Mouse (Mus musculus) ES-E14 (cell line): ENCODE measurements around the gene Irx6. TPM values are rescaled to one million over a fixed set of nuclear protein-coding genes. Genes with fewer than 3 reads are reported as not detected.

Source experiments
- DNase-seq: peaks from one replicate; pipeline ENCODE4 v3.0.0-alpha.2; 2013; ENCODE audit warnings: low read depth, low spot score
- H3K27ac ChIP-seq: 2 replicates; pipeline ENCODE4 v1.5.1; 2012; ENCODE audit warnings: low read depth, mild to moderate bottlenecking, low read length, moderate library complexity, mixed read lengths; ENCODE audit not compliant: poor library complexity, insufficient read depth, severe bottlenecking
- H3K36me3 ChIP-seq: 2 replicates; pipeline ENCODE4 v1.6.1; 2012; ENCODE audit warnings: mild to moderate bottlenecking, low read length, moderate library complexity, mixed read lengths; ENCODE audit not compliant: control insufficient read depth, poor library complexity, insufficient read depth, severe bottlenecking
- H3K4me1 ChIP-seq, 2 experiments: fragments of 150-350 bp in 1 of 2; sonication (generic) in 1 of 2; 2 replicates each; pipeline ENCODE4 v1.6.1; 2012; ENCODE audit warnings: low read length in 2 of 2, mild to moderate bottlenecking in 1 of 2, mixed read lengths in 1 of 2; ENCODE audit not compliant: control insufficient read depth in 2 of 2, insufficient read depth in 2 of 2, poor library complexity in 1 of 2
- H3K4me3 ChIP-seq, 2 experiments: fragments of 150-350 bp in 1 of 2; sonication (generic) in 1 of 2; 2 replicates each; pipeline ENCODE4 v1.5.1; 2012; ENCODE audit warnings: low read length in 2 of 2, low read depth in 1 of 2, mild to moderate bottlenecking in 1 of 2, mixed read lengths in 1 of 2; ENCODE audit not compliant: insufficient read depth in 1 of 2, poor library complexity in 1 of 2, severe bottlenecking in 1 of 2
- H3K9ac ChIP-seq: 2 replicates; pipeline ENCODE4 v1.6.1; 2012; ENCODE audit warnings: low read depth, mild to moderate bottlenecking, low read length, mixed read lengths; ENCODE audit not compliant: poor library complexity, insufficient read depth, severe bottlenecking
- H3K9me3 ChIP-seq: fragments of 150-350 bp; sonication (generic); 2 replicates; pipeline ENCODE4 v1.6.1; 2012; ENCODE audit warnings: low read depth, mild to moderate bottlenecking, low read length; ENCODE audit not compliant: control insufficient read depth, insufficient read depth
- CHD2 ChIP-seq: IDR thresholded peaks from 2 replicates; pipeline ENCODE4 v1.6.1; 2014; ENCODE audit warnings: mild to moderate bottlenecking, low read depth, low read length, inconsistent platforms
- HCFC1 ChIP-seq: IDR thresholded peaks from 2 replicates; pipeline ENCODE4 v1.6.1; 2012; ENCODE audit warnings: low read length, inconsistent platforms, borderline replicate concordance; ENCODE audit not compliant: insufficient read depth
- MAFK ChIP-seq: IDR thresholded peaks from 2 replicates; pipeline ENCODE4 v1.6.1; 2014; ENCODE audit warnings: mild to moderate bottlenecking, low read depth, low read length, inconsistent platforms; ENCODE audit not compliant: insufficient read depth
- ZC3H11A ChIP-seq: IDR thresholded peaks from 2 replicates; pipeline ENCODE4 v1.6.1; 2012; ENCODE audit warnings: low read depth, mild to moderate bottlenecking, inconsistent platforms, low read length, borderline replicate concordance
- ZNF384 ChIP-seq: IDR thresholded peaks from 2 replicates; pipeline ENCODE4 v1.6.1; 2012; ENCODE audit warnings: low read depth, low read length, inconsistent platforms
- in situ Hi-C, 2 experiments: fragments of 600-800 bp; cut with MboI; formaldehyde crosslinking; loops; one replicate each; pipeline ENCODE4 v1.15.1; 2025; ENCODE audit warnings: low sequenced_read_pairs in 2 of 2, inconsistent platforms in 1 of 2; ENCODE audit not compliant: unreplicated experiment in 2 of 2
- total RNA-seq: library from RNA; depleted of rRNA; stranded (reverse); fragments of 300-350 nt; gene quantifications from 2 replicates; pipeline ENCODE4 v1.2.3, GENCODE M21; 2012

The Irx6 gene
- total RNA-seq, 1 experiment = not detected

- Histone ChIP-seq H3K9ac (no peak overlapping the region), H3K9me3 (no peaks in the 10 kb centered on the region), H3K4me1 (peaks cover 3 to 5% of the 10 kb centered on the region in 2 experiments; a peak in 2 of 4 replicates), H3K27ac (no peak overlapping the region), H3K4me3 (no peak overlapping the region), H3K36me3 (no peaks in the 10 kb centered on the region)
- no peak for DNase-seq
- in situ Hi-C loops = no loop called here
- TF ChIP-seq MAFK (no peak), ZNF384 (no peak), ZC3H11A (no peak), HCFC1 (no peak), CHD2 (no peak)
Measured at GRCm38 (mm10) chr8:92717418-92717817, 43.3 kb downstream of the Irx6 start.

GRCm38 (mm10) chr8:92718057-92718456, 44.0 kb downstream of the Irx6 start:
- Histone ChIP-seq H3K27ac (no peak overlapping the region), H3K4me3 (no peak overlapping the region), H3K9me3 (no peaks in the 10 kb centered on the region), H3K36me3 (no peaks in the 10 kb centered on the region), H3K4me1 (peaks cover 3 to 5% of the 10 kb centered on the region in 2 experiments; a peak in 2 of 4 replicates), H3K9ac (no peak overlapping the region)
- no peak for DNase-seq
- in situ Hi-C loops = no loop called here
- TF ChIP-seq HCFC1 = no peak
- TF ChIP-seq ZC3H11A = no peak
- no peak for TF ChIP-seq ZNF384
- TF ChIP-seq MAFK = no peak
- TF ChIP-seq CHD2 = no peak

- Histone ChIP-seq H3K27ac (no peak overlapping the region), H3K36me3 (no peaks in the 10 kb centered on the region), H3K9me3 (no peaks in the 10 kb centered on the region), H3K9ac (no peak overlapping the region), H3K4me3 (no peak overlapping the region), H3K4me1 (peaks cover 0 to 5% of the 10 kb centered on the region in 2 experiments; a peak in 1 of 4 replicates)
- no peak for DNase-seq
- no peak for TF ChIP-seq ZC3H11A
- TF ChIP-seq HCFC1 = no peak
- no peak for TF ChIP-seq MAFK
- no peak for TF ChIP-seq CHD2
- TF ChIP-seq ZNF384 = no peak
- in situ Hi-C loops = no loop called here
Measured at GRCm38 (mm10) chr8:92721266-92721935, 47.3 kb downstream of the Irx6 start.

GRCm38 (mm10) chr8:92721936-92722321, 47.8 kb downstream of the Irx6 start:
- Histone ChIP-seq H3K4me1 (peaks cover 0 to 5% of the 10 kb centered on the region in 2 experiments; a peak in 1 of 4 replicates), H3K9ac (no peak overlapping the region), H3K4me3 (no peak overlapping the region), H3K9me3 (no peaks in the 10 kb centered on the region), H3K27ac (no peak overlapping the region), H3K36me3 (no peaks in the 10 kb centered on the region)
- TF ChIP-seq CHD2 (no peak), ZC3H11A (no peak), ZNF384 (no peak), HCFC1 (no peak), MAFK (no peak)
- in situ Hi-C loops = no loop called here
- no peak for DNase-seq
